Mouse (Mus musculus): ENCODE measurements around the gene Utp20. TPM values are rescaled to one million over a fixed set of nuclear protein-coding genes. Genes with fewer than 3 reads are reported as not detected.
"Not testable (repeated sequence)": the region's sequence is repeated elsewhere in the genome, so short reads cannot be mapped to it uniquely, and the experiment has no call there.

Utp20 gene
- polyA plus RNA-seq, 1 experiment from 2014 or later: 6.5 TPM

DNA sequence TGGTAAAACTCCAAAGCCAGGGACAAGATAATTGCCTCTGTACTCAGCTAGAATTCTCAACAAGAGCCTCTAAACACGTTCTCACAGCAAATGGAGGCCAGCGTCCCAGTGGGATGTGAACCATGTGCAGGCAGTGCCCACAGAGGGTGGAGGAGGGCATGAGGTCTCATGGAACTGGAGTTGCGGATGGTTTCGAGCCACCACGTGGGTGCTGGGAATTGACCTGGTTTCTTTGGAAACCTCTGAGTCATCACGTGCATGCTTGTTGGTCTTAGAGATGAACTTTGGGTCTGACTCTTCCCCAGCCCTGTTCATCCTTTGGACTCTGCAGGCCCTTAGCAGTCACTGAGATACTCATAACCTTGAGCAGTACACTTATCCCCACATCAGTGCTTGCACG is 26.7 kb upstream of the Utp20 start:
- TF ChIP-seq CTCF (IDR thresholded peaks at IDR 0.05) (no peak), EP300 (IDR thresholded peaks at IDR 0.05) (no peak)

GRCm38 (mm10) chr10:88849976-88850375 is 23.4 kb upstream of the Utp20 start:
- Histone ChIP-seq H3K9me3 (ENCODE audit: low read length) (no peaks in the 10 kb centered on the region), H3K9ac (replicated peaks; ENCODE audit: low read depth) (no peak overlapping the region), H3K27me3 (replicated peaks; ENCODE audit: insufficient read depth, low read length) (no peaks in the 10 kb centered on the region), H3K36me3 (ENCODE audit: insufficient read depth, low read length) (no peaks in the 10 kb centered on the region), H3K4me1 (ENCODE audit: insufficient read depth, low read depth, low read length) (no peaks in the 10 kb centered on the region), H3K4me2 (replicated peaks; ENCODE audit: low read depth, low read length) (no peak overlapping the region), H3K27ac (ENCODE audit: low read length) (no peak overlapping the region), H3K4me3 (ENCODE audit: low read depth, low read length) (no peak overlapping the region)
- WGBS: 84% methylated on average over 4 of the region's 4 CpGs
- ATAC-seq (no peak), DNase-seq (ENCODE audit: low spot score) (no peak)
- no peak for TF ChIP-seq CTCF (IDR thresholded peaks at IDR 0.05)
- TF ChIP-seq EP300 (IDR thresholded peaks at IDR 0.05): no peak

More for the DNA sequence above, 26.7 kb upstream of the Utp20 start:
- DNase-seq (ENCODE audit: low spot score): no peak
- H3K4me3 ChIP-seq (ENCODE audit: low read depth, low read length): no peak overlapping the region
- 82% methylated on average over 7 of the region's 7 CpGs for WGBS
- H3K27me3 ChIP-seq (replicated peaks; ENCODE audit: insufficient read depth, low read length): no peaks in the 10 kb centered on the region
- no peaks in the 10 kb centered on the region for H3K36me3 ChIP-seq (ENCODE audit: insufficient read depth, low read length)
- H3K9me3 ChIP-seq (ENCODE audit: low read length): no peaks in the 10 kb centered on the region
- no peak for ATAC-seq
- H3K9ac ChIP-seq (replicated peaks; ENCODE audit: low read depth): no peak overlapping the region
- H3K27ac ChIP-seq (ENCODE audit: low read length): no peak overlapping the region
- H3K4me1 ChIP-seq (ENCODE audit: insufficient read depth, low read depth, low read length): no peaks in the 10 kb centered on the region
- no peak overlapping the region for H3K4me2 ChIP-seq (replicated peaks; ENCODE audit: low read depth, low read length)

DNA sequence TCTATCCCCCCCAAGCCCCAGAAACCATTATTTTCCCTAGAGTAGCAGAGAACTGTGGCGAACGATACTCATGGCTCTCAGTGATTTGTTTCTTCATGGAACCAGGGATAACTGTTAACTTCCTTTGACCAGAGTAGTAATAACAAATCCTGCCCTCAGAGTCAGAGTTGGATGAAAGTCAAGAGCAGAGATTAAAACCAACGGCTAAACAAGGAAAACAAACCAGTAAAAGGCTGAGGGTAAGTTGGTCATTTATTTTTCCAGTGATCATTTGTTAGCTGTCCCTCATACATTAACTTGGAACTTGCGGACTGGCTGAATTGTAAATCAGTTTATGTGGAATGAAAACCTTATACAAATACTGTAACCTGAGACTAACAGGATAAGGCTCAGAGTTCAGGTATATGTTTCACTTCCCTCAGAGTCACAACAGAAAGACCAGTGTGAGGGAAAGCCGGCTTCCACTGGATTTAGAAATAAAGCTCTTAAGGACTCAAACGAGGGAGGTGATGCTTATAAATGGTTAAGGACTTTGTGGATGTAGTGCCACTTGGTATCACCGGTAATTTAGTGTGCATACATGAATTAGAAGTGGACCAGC is 22.4 kb upstream of the Utp20 start:
- WGBS: 56% methylated on average over 7 of the region's 7 CpGs
- Histone ChIP-seq H3K9ac (replicated peaks; ENCODE audit: low read depth) (no peak overlapping the region), H3K4me1 (ENCODE audit: insufficient read depth, low read depth, low read length) (no peaks in the 10 kb centered on the region), H3K4me3 (ENCODE audit: low read depth, low read length) (no peak overlapping the region), H3K36me3 (ENCODE audit: insufficient read depth, low read length) (no peaks in the 10 kb centered on the region), H3K9me3 (ENCODE audit: low read length) (no peaks in the 10 kb centered on the region), H3K27ac (ENCODE audit: low read length) (no peak overlapping the region), H3K27me3 (replicated peaks; ENCODE audit: insufficient read depth, low read length) (no peaks in the 10 kb centered on the region), H3K4me2 (replicated peaks; ENCODE audit: low read depth, low read length) (no peak overlapping the region)
- no peak for TF ChIP-seq EP300 (IDR thresholded peaks at IDR 0.05)
- no peak for TF ChIP-seq CTCF (IDR thresholded peaks at IDR 0.05)
- ATAC-seq (no peak), DNase-seq (ENCODE audit: low spot score) (no peak)

GRCm38 (mm10) chr10:88834227-88834626 is 7.6 kb upstream of the Utp20 start:
- no peaks in the 10 kb centered on the region for H3K27me3 ChIP-seq (replicated peaks; ENCODE audit: insufficient read depth, low read length)
- H3K9ac ChIP-seq (replicated peaks; ENCODE audit: low read depth): no peak overlapping the region
- H3K27ac ChIP-seq (ENCODE audit: low read length): no peak overlapping the region
- no peak overlapping the region for H3K4me3 ChIP-seq (ENCODE audit: low read depth, low read length)
- no peaks in the 10 kb centered on the region for H3K36me3 ChIP-seq (ENCODE audit: insufficient read depth, low read length)
- DNase-seq (ENCODE audit: low spot score): no peak
- WGBS: 46% methylated on average over 2 of the region's 2 CpGs
- H3K4me2 ChIP-seq (replicated peaks; ENCODE audit: low read depth, low read length): no peak overlapping the region
- TF ChIP-seq CTCF (IDR thresholded peaks at IDR 0.05) (no peak), EP300 (IDR thresholded peaks at IDR 0.05) (no peak)
- no peaks in the 10 kb centered on the region for H3K9me3 ChIP-seq (ENCODE audit: low read length)
- no peak for ATAC-seq
- no peaks in the 10 kb centered on the region for H3K4me1 ChIP-seq (ENCODE audit: insufficient read depth, low read depth, low read length)

- H3K36me3 ChIP-seq (ENCODE audit: insufficient read depth, low read length): no peaks in the 10 kb centered on the region
- ATAC-seq (no peak), DNase-seq (ENCODE audit: low spot score) (no peak)
- no peaks in the 10 kb centered on the region; the same call in 1 of the 2 replicates for H3K4me1 ChIP-seq (ENCODE audit: insufficient read depth, low read depth, low read length)
- no peak overlapping the region for H3K4me3 ChIP-seq (ENCODE audit: low read depth, low read length)
- H3K9ac ChIP-seq (replicated peaks; ENCODE audit: low read depth): no peak overlapping the region
- no peak for TF ChIP-seq CTCF (IDR thresholded peaks at IDR 0.05)
- no peak for TF ChIP-seq EP300 (IDR thresholded peaks at IDR 0.05)
- no peaks in the 10 kb centered on the region for H3K27me3 ChIP-seq (replicated peaks; ENCODE audit: insufficient read depth, low read length)
- no peaks in the 10 kb centered on the region for H3K9me3 ChIP-seq (ENCODE audit: low read length)
- H3K27ac ChIP-seq (ENCODE audit: low read length): no peak overlapping the region
- H3K4me2 ChIP-seq (replicated peaks; ENCODE audit: low read depth, low read length): no peak overlapping the region
Observed at GRCm38 (mm10) chr10:88828361-88828760, 1.8 kb upstream of the Utp20 start.

- 89% methylated on average over 4 of the region's 4 CpGs for WGBS
- Histone ChIP-seq H3K36me3 (ENCODE audit: insufficient read depth, low read length) (no peaks in the 10 kb centered on the region), H3K27me3 (replicated peaks; ENCODE audit: insufficient read depth, low read length) (no peaks in the 10 kb centered on the region), H3K4me2 (replicated peaks; ENCODE audit: low read depth, low read length) (no peak overlapping the region), H3K9me3 (ENCODE audit: low read length) (no peaks in the 10 kb centered on the region), H3K4me3 (ENCODE audit: low read depth, low read length) (no peak overlapping the region), H3K9ac (replicated peaks; ENCODE audit: low read depth) (no peak overlapping the region), H3K27ac (ENCODE audit: low read length) (no peak overlapping the region), H3K4me1 (ENCODE audit: insufficient read depth, low read depth, low read length) (no peaks in the 10 kb centered on the region; the same call in 1 of the 2 replicates)
- DNase-seq (ENCODE audit: low spot score) (no peak), ATAC-seq (no peak)
- no peak for TF ChIP-seq EP300 (IDR thresholded peaks at IDR 0.05)
- TF ChIP-seq CTCF (IDR thresholded peaks at IDR 0.05): no peak
Observed at GRCm38 (mm10) chr10:88827596-88827995, 992 bp upstream of the Utp20 start.

GRCm38 (mm10) chr10:88826947-88827306 is 323 bp upstream of the Utp20 start:
- ATAC-seq: peak; percentile 43
- Histone ChIP-seq H3K9ac (replicated peaks; ENCODE audit: low read depth) (peak overlapping the region; percentile 43), H3K4me2 (replicated peaks; ENCODE audit: low read depth, low read length) (peak overlapping the region; percentile 83), H3K4me3 (ENCODE audit: low read depth, low read length) (peak overlapping the region; percentile 79)
- H3K4me1 ChIP-seq (ENCODE audit: insufficient read depth, low read depth, low read length); H3K9me3 ChIP-seq (ENCODE audit: low read length); H3K27ac ChIP-seq (ENCODE audit: low read length); H3K36me3 ChIP-seq (ENCODE audit: insufficient read depth, low read length); H3K27me3 ChIP-seq (replicated peaks; ENCODE audit: insufficient read depth, low read length); DNase-seq (ENCODE audit: low spot score): not testable (repeated sequence)
- 4% methylated on average over 6 of the region's 6 CpGs for WGBS

Measured in lung, postnatal 0 days (tissue).